Comparison of ENCODE assay signal across 8 mouse cellular contexts in the genomic region with DNA sequence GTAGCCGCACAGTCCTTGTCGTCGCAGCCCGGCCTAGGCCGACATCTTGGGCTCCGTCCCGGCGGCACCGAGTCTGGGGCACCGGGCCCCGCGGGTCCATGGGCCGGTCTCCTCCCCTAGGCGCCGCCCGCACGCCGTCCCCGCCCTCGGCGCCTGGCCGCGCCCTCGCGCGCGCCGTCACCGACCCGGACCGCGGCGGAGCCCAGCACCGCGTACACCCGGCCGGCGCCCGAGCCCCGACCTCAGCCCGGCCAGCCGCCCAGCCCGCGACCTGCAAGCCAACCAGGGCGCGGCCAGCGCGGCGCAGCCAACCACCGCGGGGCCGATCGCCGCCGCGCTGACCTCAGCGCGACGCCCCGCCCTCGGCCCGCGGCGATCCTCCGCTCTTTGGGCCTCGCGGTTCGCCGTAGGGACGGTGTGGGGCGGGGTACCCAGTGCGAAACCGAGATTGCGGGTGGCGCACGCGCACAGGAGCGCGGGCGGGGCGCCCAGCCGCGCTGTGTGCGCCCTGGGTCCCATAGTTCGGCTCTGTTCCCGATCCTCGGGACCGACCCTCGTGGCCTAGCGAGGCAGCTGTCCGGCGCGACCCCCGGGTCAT. TPM values are rescaled to one million over a fixed set of nuclear protein-coding genes. Genes with fewer than 3 reads are reported as not detected.
DNase-seq lines count a peak whose midpoint lies in the region; ATAC-seq lines count a peak whose summit lies in the region.

Gene Cdc42bpb (minus strand): TSS at position 343 of the 598 bp plus-strand sequence.

- H3K4me3 ChIP-seq in hindbrain, embryonic 12.5 days = peak within 1 kb of the TSS; percentile 93

- H3K9me3 ChIP-seq in hindbrain, embryonic 12.5 days (replicated peaks) = no peaks in the 10 kb centered on the region

- H3K27ac ChIP-seq in hindbrain, embryonic 12.5 days = peak within 1 kb of the TSS; percentile 91

- WGBS in hindbrain, embryonic 12.5 days = under 1% methylated on average over 70 of the region's 94 CpGs

- peaks cover 31% of the 10 kb centered on the region for H3K4me1 ChIP-seq in hindbrain, embryonic 12.5 days

- peak; percentile 97 for DNase-seq in Muller cell, postnatal 12 days (ENCODE audit: inconsistent ontology term)
- DNase-seq in cerebellum, adult 9-10 months = peak; percentile 93
- DNase-seq in frontal cortex, postnatal 14 days (ENCODE audit: low spot score in 2 of 2) = peak; percentile 87 to 91
- peak; percentile 93 to 94 for DNase-seq in layer of hippocampus, postnatal 14 days (ENCODE audit: low spot score in 2 of 2)
- peak; percentile 96 for DNase-seq in lung, postnatal 10 days
- peak; percentile 87 for DNase-seq in retina, adult 2 months (ENCODE audit: low read depth, low spot score)
- peak; percentile 98 for DNase-seq in urinary bladder, adult 2 months (ENCODE audit: low spot score)

- no peaks in the 10 kb centered on the region for H3K27me3 ChIP-seq in hindbrain, embryonic 12.5 days

- peak within 1 kb of the TSS; percentile 81 for H3K4me2 ChIP-seq in hindbrain, embryonic 12.5 days (replicated peaks)

- ATAC-seq in hindbrain, embryonic 12.5 days (ENCODE audit: low FRiP score) = peak; percentile 95

- H3K36me3 ChIP-seq in hindbrain, embryonic 12.5 days = no peaks in the 10 kb centered on the region

- H3K9ac ChIP-seq in hindbrain, embryonic 12.5 days = peak within 1 kb of the TSS; percentile 88

RNA-seq across cellular contexts. Expression of gene Cdc42bpb, which starts in this region (rescaled TPM):
- 43.2 and 44.8 TPM in 2 replicates for polyA plus RNA-seq in hindbrain, embryonic 12.5 days (2016; fragmentation: Nextera tagmentation; extraction: Ambion mirVana)
- 100 to 1,000 TPM; 117 to 125 TPM for total RNA-seq in layer of hippocampus, postnatal 14 days (2021)
- 143 and 148 TPM in 2 replicates for polyA plus RNA-seq in urinary bladder, adult 2 months (2012; rRNA removed)

Comparison
In these comparisons a context has a peak if more than half of its experiments do, and no peak if none do; other contexts are left out.
1. Peak in every context shown above with its lines: DNase-seq, ATAC-seq, H3K4me3 ChIP-seq and H3K27ac ChIP-seq.